Comparison of ENCODE assay signal across 7 mouse cellular contexts in genomic region chr14:8314536-8314935, GRCm38 (mm10). TPM values are rescaled to one million over a fixed set of nuclear protein-coding genes. Genes with fewer than 3 reads are reported as not detected.
A peak's percentile ranks its signal among the peaks of the same experiment; 100 is the strongest.
DNase-seq lines count a peak whose midpoint lies in the region; ATAC-seq lines count a peak whose summit lies in the region.

No protein-coding gene starts in this region.

- DNase-seq in kidney, postnatal 10 days, result peak; percentile 44
- no peak for DNase-seq in kidney, adult 18-20 months
- peak; percentile 28 for DNase-seq in ES-CJ7 (ENCODE audit: low read depth, low spot score)
- DNase-seq in adrenal gland, postnatal 36 days, result peak; percentile 21 to 42
- no peak for DNase-seq in spleen, postnatal 14 days (ENCODE audit: low spot score in 2 of 2)
- no peak for DNase-seq in right cerebral cortex, postnatal 10 days (ENCODE audit: low spot score in 2 of 2)

- peak; percentile 71 for ATAC-seq in megakaryocyte-erythroid progenitor cell, adult 5-6 weeks (replicated peaks; ENCODE audit: low FRiP score, low TSS enrichment, poor library complexity, severe bottlenecking)

RNA-seq across cellular contexts. Expression of gene Fam107a, which starts 3.3 kb away (rescaled TPM):
- 1 to 10 TPM; 2.1 to 6.1 TPM for total RNA-seq in adrenal gland, postnatal 36 days (2021)
- not detected in 2 replicates for total RNA-seq in megakaryocyte-erythroid progenitor cell, adult 5-6 weeks (2014; fragmentation: Nextera tagmentation)
- not detected in 2 replicates for total RNA-seq in megakaryocyte-erythroid progenitor cell, adult 5-6 weeks (2017)

RNA-seq across cellular contexts. Expression of gene Acox2, which starts 55.4 kb away (rescaled TPM):
- under 1 TPM; 0.50 to 0.92 TPM for total RNA-seq in adrenal gland, postnatal 36 days (2021)
- not detected in 2 replicates for total RNA-seq in megakaryocyte-erythroid progenitor cell, adult 5-6 weeks (2014; fragmentation: Nextera tagmentation)
- not detected in 2 replicates for total RNA-seq in megakaryocyte-erythroid progenitor cell, adult 5-6 weeks (2017)

Comparison
In these comparisons a context has a peak if more than half of its experiments do, and no peak if none do; other contexts are left out.
1. DNase-seq: peak in kidney, postnatal 10 days (single experiment), ES-CJ7 (single experiment) and adrenal gland, postnatal 36 days (2 of 2); none in kidney, adult 18-20 months (single experiment), spleen, postnatal 14 days (0 of 2) and right cerebral cortex, postnatal 10 days (0 of 2).